Mouse (Mus musculus) kidney, postnatal 0 days (tissue): ENCODE data around the gene Cnksr1. TPM values are rescaled to one million over a fixed set of nuclear protein-coding genes. Genes with fewer than 3 reads are reported as not detected.

ENCODE experiments used
- ATAC-seq: fragments of 200-750 bp; cut with Nextera tagmentation; replicated peaks from 2 replicates; pipeline ENCODE4 v1.8.0; 2017; ENCODE audit warnings: low read depth, moderate number of reproducible peaks, moderate TSS enrichment, moderate library complexity; ENCODE audit not compliant: low FRiP score
- DNase-seq: peaks from one replicate; pipeline ENCODE4 v3.0.0-alpha.2; 2016; ENCODE audit warnings: low spot score
- H3K27ac ChIP-seq: fragments of 300-500 bp; sonication (generic); 2 replicates; pipeline ENCODE4 v1.5.1; 2014; ENCODE audit warnings: mild to moderate bottlenecking
- H3K27me3 ChIP-seq: fragments of 300-500 bp; sonication (generic); 2 replicates; pipeline ENCODE4 v1.6.1; 2014; ENCODE audit warnings: low read length, mixed read lengths; ENCODE audit not compliant: insufficient read depth
- H3K36me3 ChIP-seq: fragments of 300-500 bp; sonication (generic); 2 replicates; pipeline ENCODE4 v1.6.1; 2014; ENCODE audit warnings: low read length, mixed read lengths; ENCODE audit not compliant: insufficient read depth
- H3K4me1 ChIP-seq: fragments of 300-500 bp; sonication (generic); replicated peaks from 2 replicates; pipeline ENCODE4 v1.6.1; 2014; ENCODE audit warnings: antibody characterized with exemption, low read length, mixed read lengths; ENCODE audit not compliant: insufficient read depth
- H3K4me2 ChIP-seq: fragments of 300-500 bp; sonication (generic); 2 replicates; pipeline ENCODE4 v1.6.1; 2014; ENCODE audit warnings: mild to moderate bottlenecking, low read length, moderate library complexity, mixed read lengths
- H3K4me3 ChIP-seq: fragments of 300-500 bp; sonication (generic); replicated peaks from 2 replicates; pipeline ENCODE4 v1.5.1; 2014; ENCODE audit warnings: low read depth, low read length
- H3K9ac ChIP-seq: fragments of 300-500 bp; sonication (generic); 2 replicates; pipeline ENCODE4 v1.6.1; 2014; ENCODE audit warnings: low read depth, low read length
- H3K9me3 ChIP-seq: fragments of 300-500 bp; sonication (generic); replicated peaks from 2 replicates; pipeline ENCODE4 v1.6.1; 2016; ENCODE audit warnings: low read length, inconsistent platforms, mixed read lengths
- CTCF ChIP-seq: IDR thresholded peaks from 2 replicates; pipeline ENCODE4 v1.5.1; 2016; ENCODE audit warnings: antibody characterized with exemption, low read depth, mild to moderate bottlenecking, moderate library complexity
- WGBS: fragments of 180-500 bp; shearing (Covaris S2); extraction: QIAGEN DNeasy Blood & Tissue Kit; methylation state at CpG from one replicate; pipeline ENCODE4 v1.1.7; 2014; 5-methylcytosine and 5-hydroxymethylcytosine counted together
- polyA plus RNA-seq: library from polyadenylated mRNA; unstranded; fragments of >200 nt; fragmentation: Nextera tagmentation; extraction: Ambion mirVana; gene quantifications from 2 replicates; pipeline ENCODE4 v1.2.1, GENCODE M21; 2015

The Cnksr1 gene
- polyA plus RNA-seq, 1 experiment from 2014 or later: 9.2 TPM

DNA sequence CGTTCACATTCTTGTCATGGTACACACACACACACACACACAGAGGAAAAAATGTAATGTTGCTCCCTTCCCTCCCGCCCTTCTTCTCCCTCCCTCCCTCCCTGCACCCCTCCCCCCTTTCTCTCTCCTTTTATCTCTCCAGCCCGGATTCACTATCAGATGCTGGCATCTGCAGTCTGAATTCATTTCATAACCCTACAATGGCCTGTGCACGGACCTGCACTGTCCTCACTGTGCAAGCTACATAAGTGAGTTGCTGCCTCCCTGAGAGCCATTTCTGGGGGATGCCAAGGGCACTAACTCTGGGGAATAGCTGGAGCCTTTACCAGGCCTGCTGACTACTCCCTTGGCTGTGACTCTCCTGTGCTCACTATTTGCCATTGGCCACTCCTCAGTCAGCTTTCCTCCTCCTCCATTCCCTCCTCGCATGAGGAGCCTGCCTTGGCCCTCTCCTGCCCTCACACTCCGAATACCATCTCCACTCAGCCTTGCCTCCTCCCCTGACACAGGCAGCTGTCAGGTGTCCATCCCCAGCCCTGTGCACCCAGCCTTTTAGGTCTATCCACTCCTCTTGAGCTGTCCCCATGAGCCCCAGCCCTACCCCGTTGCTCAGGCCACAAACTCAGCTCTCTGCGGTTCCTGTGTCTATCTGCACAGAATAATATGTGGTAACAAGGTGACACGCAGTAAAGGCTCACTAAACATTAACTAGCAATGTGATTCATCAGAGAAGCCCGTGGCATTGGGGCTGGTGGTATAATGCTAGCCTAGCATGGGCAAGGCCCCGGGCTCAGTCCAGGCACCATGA, 15.2 kb downstream of the Cnksr1 start:
- no peak for TF ChIP-seq CTCF
- Histone ChIP-seq H3K27me3 (no peaks in the 10 kb centered on the region), H3K9ac (no peak overlapping the region), H3K4me3 (no peak overlapping the region), H3K9me3 (no peaks in the 10 kb centered on the region), H3K4me1 (0 out of 2 replicates have a peak, but pooled peaks cover 5% of the 10 kb centered on the region), H3K36me3 (no peaks in the 10 kb centered on the region), H3K27ac (peak overlapping the region; percentile 86), H3K4me2 (peak overlapping the region; percentile 15; the same call in 1 of the 2 replicates)
- 41% methylated on average over 11 of the region's 11 CpGs for WGBS
- peak; percentile 56 for DNase-seq
- ATAC-seq: peak; percentile 77

DNA sequence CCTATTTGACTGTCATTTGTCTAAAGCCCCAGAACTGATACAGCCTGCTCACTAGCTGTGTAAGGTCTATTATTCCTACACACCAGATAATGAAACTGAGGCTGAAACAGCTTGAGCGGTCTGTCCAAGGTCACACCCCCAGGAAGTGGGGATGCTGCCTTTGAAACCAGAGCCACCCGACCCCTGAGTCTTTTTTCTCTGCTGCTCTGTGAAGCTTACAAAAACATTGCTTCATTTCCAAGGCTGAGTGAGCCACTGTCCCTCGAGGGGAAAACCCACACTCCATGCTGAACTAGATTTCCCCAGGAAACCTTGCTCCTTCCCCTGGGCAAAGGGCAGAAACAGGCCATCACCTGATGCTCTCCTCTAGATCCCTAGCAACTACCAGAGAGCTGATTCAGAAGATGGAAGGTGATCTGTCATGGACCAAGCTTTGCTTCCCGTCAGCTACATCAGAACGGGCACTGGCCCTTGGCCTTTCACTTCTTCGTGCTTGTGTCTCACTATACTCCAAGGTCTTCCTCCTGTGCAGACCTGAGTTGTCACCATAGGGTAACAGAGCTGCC, 31.6 kb downstream of the Cnksr1 start:
- no peaks in the 10 kb centered on the region for H3K27me3 ChIP-seq
- 15% methylated on average over 6 of the region's 6 CpGs for WGBS
- no peak overlapping the region for H3K4me2 ChIP-seq
- no peaks in the 10 kb centered on the region for H3K4me1 ChIP-seq
- ATAC-seq (0 out of 2 replicates have a peak, but pooled peaks have one; percentile 29), DNase-seq (peak; percentile 52)
- no peak overlapping the region for H3K27ac ChIP-seq
- TF ChIP-seq CTCF: no peak
- no peak overlapping the region for H3K4me3 ChIP-seq
- no peaks in the 10 kb centered on the region for H3K36me3 ChIP-seq
- no peak overlapping the region for H3K9ac ChIP-seq
- H3K9me3 ChIP-seq: no peaks in the 10 kb centered on the region

DNA sequence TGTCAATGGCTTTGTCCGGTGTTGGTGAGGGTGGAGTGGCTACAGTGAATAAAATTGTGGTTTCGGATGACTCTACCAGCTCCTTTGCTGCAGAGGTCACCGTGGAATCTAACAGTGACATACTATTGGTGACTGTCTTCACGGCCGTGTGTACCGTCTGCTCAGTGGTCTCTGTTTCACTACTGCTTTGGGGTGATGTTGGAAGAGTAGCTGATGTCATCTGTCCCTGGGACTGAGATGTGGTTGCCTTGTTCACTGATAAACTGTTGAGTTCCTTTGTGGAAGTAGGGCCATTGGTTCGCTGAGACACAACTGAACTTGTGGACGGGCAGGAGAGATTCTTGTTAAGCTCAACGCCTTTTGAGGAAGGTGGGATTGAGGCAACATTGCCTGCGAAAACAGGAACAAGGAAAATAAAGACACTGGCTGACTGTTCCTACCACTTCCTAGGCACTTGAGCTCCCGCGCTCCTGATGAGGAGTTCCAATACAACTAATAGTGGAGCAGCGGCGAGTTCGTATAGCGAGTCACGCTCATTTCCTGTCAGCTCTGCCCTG, 34.8 kb downstream of the Cnksr1 start:
- 66% methylated on average over 17 of the region's 17 CpGs for WGBS
- no peaks in the 10 kb centered on the region for H3K9me3 ChIP-seq
- TF ChIP-seq CTCF: no peak
- H3K27ac ChIP-seq: no peak overlapping the region
- no peak for ATAC-seq
- no peaks in the 10 kb centered on the region for H3K4me1 ChIP-seq
- H3K4me2 ChIP-seq: no peak overlapping the region
- no peak overlapping the region for H3K4me3 ChIP-seq
- no peaks in the 10 kb centered on the region for H3K27me3 ChIP-seq
- DNase-seq: no peak
- no peaks in the 10 kb centered on the region for H3K36me3 ChIP-seq
- H3K9ac ChIP-seq: no peak overlapping the region

DNA sequence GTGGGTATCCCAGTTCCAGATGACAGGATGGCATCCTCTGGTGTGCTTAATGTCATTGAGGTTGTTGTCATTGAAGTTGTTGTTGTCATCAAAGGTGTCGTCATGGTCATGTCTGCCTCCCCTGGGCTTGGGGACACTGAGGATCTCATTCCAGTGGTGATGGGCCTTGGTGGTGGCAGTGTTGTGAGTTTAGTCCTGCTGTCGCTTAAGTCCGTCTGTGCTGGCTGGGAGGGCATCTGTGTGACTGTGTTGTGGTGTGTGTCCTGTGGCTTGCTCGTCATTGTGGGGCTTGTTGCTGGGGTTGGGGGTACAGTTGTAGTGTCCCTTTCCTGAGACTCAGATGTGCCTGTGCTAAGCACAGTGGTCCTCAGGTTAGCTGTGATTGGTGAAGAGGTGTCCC, 35.3 kb downstream of the Cnksr1 start, which contains the start of gene Gm7534:
Gene Gm7534 (minus strand): TSS at position 101 of the 400 bp plus-strand sequence.
- H3K36me3 ChIP-seq: no peaks in the 10 kb centered on the region
- no peaks in the 10 kb centered on the region for H3K9me3 ChIP-seq
- H3K9ac ChIP-seq: no peak within 1 kb of the TSS
- WGBS: 97% methylated on average over 4 of the region's 4 CpGs
- no peaks in the 10 kb centered on the region for H3K4me1 ChIP-seq
- no peaks in the 10 kb centered on the region for H3K27me3 ChIP-seq
- DNase-seq: no peak
- H3K4me2 ChIP-seq: no peak within 1 kb of the TSS
- no peak within 1 kb of the TSS for H3K27ac ChIP-seq
- H3K4me3 ChIP-seq: no peak within 1 kb of the TSS
- no peak for TF ChIP-seq CTCF
- ATAC-seq: no peak

DNA sequence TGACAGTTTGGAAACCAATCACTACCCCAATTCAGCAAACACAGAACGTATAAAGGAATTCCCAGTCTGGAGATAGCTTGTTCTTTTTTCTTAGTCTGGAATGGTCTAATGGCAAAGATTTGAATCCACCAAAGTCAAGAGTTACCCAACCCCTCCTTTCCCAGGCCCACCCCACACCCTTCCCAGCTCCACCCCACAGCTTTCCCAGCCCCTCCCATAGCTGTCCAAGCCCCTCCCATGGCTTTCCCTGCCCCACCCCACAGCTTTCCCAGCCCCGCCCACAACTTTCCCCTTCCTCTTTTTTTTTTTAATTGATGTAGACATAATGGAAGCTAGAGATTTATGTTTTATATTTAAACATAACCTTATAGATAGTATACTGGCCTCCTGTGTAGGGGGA, 38.8 kb downstream of the Cnksr1 start:
- H3K9me3 ChIP-seq: no peaks in the 10 kb centered on the region
- no peak overlapping the region for H3K4me3 ChIP-seq
- no peak overlapping the region for H3K27ac ChIP-seq
- H3K4me2 ChIP-seq: no peak overlapping the region
- H3K9ac ChIP-seq: no peak overlapping the region
- 80% methylated on average over 2 of the region's 2 CpGs for WGBS
- H3K36me3 ChIP-seq: no peaks in the 10 kb centered on the region
- TF ChIP-seq CTCF: no peak
- no peaks in the 10 kb centered on the region for H3K27me3 ChIP-seq
- H3K4me1 ChIP-seq: no peaks in the 10 kb centered on the region
- ATAC-seq: no peak
- no peak for DNase-seq

DNA sequence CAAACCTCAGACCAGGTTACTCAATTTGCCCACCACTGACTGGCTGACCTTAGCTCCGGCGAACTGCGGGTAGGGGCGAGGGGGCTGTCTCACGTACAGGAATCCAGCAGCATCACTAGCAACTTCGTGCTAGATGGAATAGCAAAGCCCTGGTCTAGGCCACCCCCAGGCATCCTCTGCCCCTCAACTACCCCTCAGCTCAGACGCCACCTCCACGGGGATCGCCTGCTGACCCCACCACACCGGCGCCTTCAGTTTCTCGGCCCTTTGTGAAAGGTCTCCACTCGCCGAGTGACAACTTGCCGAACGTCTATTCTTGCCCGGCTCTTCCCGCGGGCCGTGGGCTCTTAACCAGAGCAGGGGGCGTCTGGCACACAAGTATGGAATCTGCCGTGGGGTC, 51.9 kb downstream of the Cnksr1 start:
- Histone ChIP-seq H3K36me3 (no peaks in the 10 kb centered on the region), H3K27ac (peak overlapping the region; percentile 79; the same call in 1 of the 2 replicates), H3K9ac (peak overlapping the region; percentile 56), H3K4me3 (peak overlapping the region; percentile 51), H3K9me3 (no peaks in the 10 kb centered on the region), H3K27me3 (no peaks in the 10 kb centered on the region), H3K4me1 (no peaks in the 10 kb centered on the region), H3K4me2 (peak overlapping the region; percentile 65)
- ATAC-seq: no peak
- no peak for DNase-seq
- no peak for TF ChIP-seq CTCF
- under 1% methylated on average over 22 of the region's 22 CpGs for WGBS
